Mouse (Mus musculus) C2C12 (cell line): ENCODE measurements around the gene Ppme1. TPM values are rescaled to one million over a fixed set of nuclear protein-coding genes. Genes with fewer than 3 reads are reported as not detected.

ENCODE experiments used
- H3K27me3 ChIP-seq: one replicate; pipeline ENCODE4 v1.6.1; 2011; ENCODE audit not compliant: control insufficient read depth, insufficient read depth, insufficient read length
- H3K36me3 ChIP-seq: one replicate; pipeline ENCODE4 v1.6.1; 2011; ENCODE audit not compliant: control insufficient read depth, insufficient read depth
- H3K4me3 ChIP-seq: one replicate; pipeline ENCODE4 v1.5.1; 2011; ENCODE audit warnings: mild to moderate bottlenecking, control low read depth; ENCODE audit not compliant: poor library complexity, insufficient read depth, severe bottlenecking
- H3K79me2 ChIP-seq: one replicate; pipeline ENCODE4 v1.6.1; 2011; ENCODE audit not compliant: control insufficient read depth, insufficient read depth
- H3K79me3 ChIP-seq: one replicate; pipeline ENCODE4 v1.6.1; 2011; ENCODE audit warnings: low read depth, control low read depth
- H3ac ChIP-seq: one replicate; pipeline ENCODE3; 2011; ENCODE audit warnings: low read depth; ENCODE audit not compliant: control insufficient read depth, insufficient read length
- CEBPB ChIP-seq: IDR thresholded peaks from one replicate; pipeline ENCODE4 v1.6.1; 2011; ENCODE audit warnings: low read depth, mild to moderate bottlenecking, control low read depth, moderate library complexity
- CTCF ChIP-seq: IDR thresholded peaks from one replicate; pipeline ENCODE4 v1.5.1; 2011; ENCODE audit not compliant: control insufficient read depth, insufficient read depth, insufficient read length
- FOSL1 ChIP-seq: IDR thresholded peaks from one replicate; pipeline ENCODE4 v1.8.0; 2011; ENCODE audit warnings: mild to moderate bottlenecking, low read length; ENCODE audit not compliant: poor library complexity, insufficient read depth, severe bottlenecking
- MAX ChIP-seq: IDR thresholded peaks from one replicate; pipeline ENCODE4 v1.6.1; 2011; ENCODE audit warnings: mild to moderate bottlenecking, control low read depth
- MYOD1 ChIP-seq: IDR thresholded peaks from one replicate; pipeline ENCODE4 v1.6.1; 2011; ENCODE audit warnings: low read depth; ENCODE audit not compliant: control insufficient read depth, insufficient read length
- MYOG ChIP-seq: IDR thresholded peaks from one replicate; pipeline ENCODE4 v1.6.1; 2011; ENCODE audit not compliant: control insufficient read depth, insufficient read length; ENCODE audit errors: extremely low read depth
- USF1 ChIP-seq: IDR thresholded peaks from one replicate; pipeline ENCODE4 v1.6.1; 2011; ENCODE audit warnings: low read depth, mild to moderate bottlenecking, control low read depth, moderate library complexity
- polyA plus RNA-seq: library from polyadenylated mRNA; unstranded; fragments of >200 nt; fragmentation: generic; extraction: Trizol; gene quantifications from one replicate; pipeline ENCODE4 v1.2.1, GENCODE M21; 2012; ENCODE audit warnings: missing spikeins

Gene Ppme1
- polyA plus RNA-seq, 1 experiment, result 44.2 TPM

DNA sequence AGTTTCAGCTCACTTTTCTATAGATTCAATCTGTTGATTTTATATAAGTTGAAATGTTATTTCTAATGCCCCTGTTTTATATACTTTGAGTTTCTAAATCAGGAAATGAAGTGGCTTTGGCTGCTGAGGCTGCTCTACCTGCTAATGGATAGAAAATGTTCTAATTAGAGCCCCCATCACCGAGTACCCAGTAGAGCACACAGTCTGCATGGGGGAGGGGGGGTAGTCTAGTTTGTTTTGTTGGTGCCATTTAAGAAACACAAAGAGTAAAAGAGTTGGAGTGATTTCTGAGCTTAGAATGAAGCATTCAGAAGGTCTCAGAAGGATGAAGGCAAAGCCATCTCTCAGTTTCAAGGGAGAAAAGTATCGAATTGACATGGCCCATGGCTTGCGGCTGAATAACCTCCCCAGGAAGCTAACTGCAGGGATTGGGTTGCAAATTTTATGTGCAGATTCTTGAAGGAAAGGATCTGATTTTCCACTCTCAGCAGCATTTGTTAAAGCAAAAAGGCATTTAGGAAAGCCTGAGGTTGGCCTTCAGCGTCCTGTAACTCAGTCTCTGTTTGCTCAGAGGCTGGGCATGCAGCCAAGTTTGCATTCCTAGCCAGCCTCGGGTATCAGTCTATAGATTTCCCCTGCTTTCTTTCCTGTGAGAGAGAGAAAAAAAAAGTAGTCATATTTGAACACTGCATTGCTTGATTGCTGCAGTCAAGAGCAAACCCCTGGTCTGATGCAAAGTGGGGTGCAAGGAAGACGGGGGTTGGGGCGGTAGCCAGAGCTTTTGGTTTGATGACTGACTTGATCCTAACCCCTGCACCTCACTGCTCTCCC lies 84.1 kb downstream of the Ppme1 start:
- H3K27me3 ChIP-seq, result no peaks in the 10 kb centered on the region
- no peak overlapping the region for H3ac ChIP-seq
- H3K4me3 ChIP-seq, result no peak overlapping the region
- H3K36me3 ChIP-seq, result peaks cover 3% of the 10 kb centered on the region
- no peaks in the 10 kb centered on the region for H3K79me3 ChIP-seq
- TF ChIP-seq USF1 (no peak), MAX (no peak), MYOG (no peak), FOSL1 (no peak), CEBPB (no peak), MYOD1 (no peak), CTCF (no peak)
- H3K79me2 ChIP-seq, result no peaks in the 10 kb centered on the region

DNA sequence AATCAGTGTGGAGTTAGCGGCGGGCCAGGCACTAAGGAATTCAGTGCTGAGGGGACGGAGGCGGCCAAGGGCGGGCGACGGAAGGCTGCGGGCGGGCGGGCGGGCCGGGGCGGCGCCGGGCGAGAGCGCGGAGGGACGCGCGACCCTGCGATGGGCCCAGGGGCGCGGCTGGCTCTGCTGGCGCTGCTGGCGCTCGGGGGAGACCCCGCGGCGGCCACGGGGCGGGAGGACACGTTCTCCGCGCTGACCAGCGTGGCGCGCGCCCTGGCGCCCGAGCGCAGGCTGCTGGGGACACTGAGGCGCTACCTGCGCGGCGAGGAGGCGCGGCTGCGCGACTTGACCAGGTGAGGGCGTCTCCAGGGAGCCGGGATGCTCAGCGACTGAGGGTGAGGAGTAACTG lies 86.7 kb downstream of the Ppme1 start, which contains the start of gene P4ha3:
Gene P4ha3 (plus strand): TSS at position 138 of the 400 bp plus-strand sequence.
- H3K27me3 ChIP-seq, result no peaks in the 10 kb centered on the region
- TF ChIP-seq CTCF, result peak; percentile 16
- TF ChIP-seq MYOG, result no peak

DNA sequence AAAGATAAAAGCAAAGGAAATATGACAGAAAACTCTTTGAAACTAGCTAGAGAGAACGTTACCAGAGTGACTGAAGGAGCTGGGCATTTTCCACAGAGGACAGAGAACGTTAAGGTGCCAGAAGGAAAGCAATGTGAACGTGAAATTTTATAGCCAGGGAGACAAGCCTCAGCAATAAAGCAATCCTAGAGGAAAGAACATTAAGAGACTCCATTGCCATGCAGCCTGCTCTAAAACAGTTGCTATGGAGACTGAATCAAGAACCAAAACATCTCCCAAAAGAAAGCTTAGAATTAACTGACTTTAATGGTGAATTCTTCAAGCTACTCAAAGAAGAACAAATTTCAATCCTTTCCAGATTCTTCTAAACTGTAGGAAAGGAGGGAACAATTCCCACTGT lies 88.8 kb downstream of the Ppme1 start:
- H3ac ChIP-seq, result no peak overlapping the region
- H3K4me3 ChIP-seq, result no peak overlapping the region
- H3K36me3 ChIP-seq, result no peaks in the 10 kb centered on the region
- no peaks in the 10 kb centered on the region for H3K79me2 ChIP-seq
- no peaks in the 10 kb centered on the region for H3K79me3 ChIP-seq
- no peaks in the 10 kb centered on the region for H3K27me3 ChIP-seq
- TF ChIP-seq CEBPB, result no peak
- TF ChIP-seq MYOG, result no peak
- no peak for TF ChIP-seq CTCF
- no peak for TF ChIP-seq MAX
- no peak for TF ChIP-seq MYOD1
- no peak for TF ChIP-seq USF1
- no peak for TF ChIP-seq FOSL1

More for the DNA sequence above, 86.7 kb downstream of the Ppme1 start, which contains the start of gene P4ha3:
- Histone ChIP-seq H3K4me3 (peak within 1 kb of the TSS; percentile 28), H3K79me3 (no peaks in the 10 kb centered on the region), H3ac (peak within 1 kb of the TSS; percentile 88), H3K79me2 (no peaks in the 10 kb centered on the region), H3K36me3 (no peaks in the 10 kb centered on the region)

DNA sequence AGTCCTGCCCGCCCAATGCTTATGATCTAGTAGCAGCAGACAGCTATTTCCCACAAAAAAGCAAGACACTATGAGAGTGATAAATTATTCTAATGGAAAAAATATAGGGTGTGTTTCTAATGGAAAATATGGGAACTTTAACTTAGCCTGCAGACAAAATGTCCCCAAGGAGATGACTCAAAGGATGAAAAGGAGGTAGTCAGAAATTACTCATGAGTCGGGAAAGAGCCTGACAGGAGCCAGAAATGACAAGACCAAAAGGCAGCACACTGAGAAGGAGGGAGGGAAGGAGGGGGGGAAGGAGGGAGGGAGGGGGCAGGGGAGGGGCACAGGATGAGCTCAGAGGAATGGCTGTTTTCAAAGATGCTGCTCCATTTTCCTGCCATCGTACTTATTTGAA lies 90.5 kb downstream of the Ppme1 start:
- Histone ChIP-seq H3K36me3 (no peaks in the 10 kb centered on the region), H3K4me3 (no peak overlapping the region), H3K79me2 (no peaks in the 10 kb centered on the region), H3K27me3 (no peaks in the 10 kb centered on the region), H3K79me3 (no peaks in the 10 kb centered on the region), H3ac (no peak overlapping the region)
- TF ChIP-seq CEBPB (no peak), MYOD1 (no peak), CTCF (no peak), MYOG (no peak), USF1 (no peak), FOSL1 (peak; percentile 52)

DNA sequence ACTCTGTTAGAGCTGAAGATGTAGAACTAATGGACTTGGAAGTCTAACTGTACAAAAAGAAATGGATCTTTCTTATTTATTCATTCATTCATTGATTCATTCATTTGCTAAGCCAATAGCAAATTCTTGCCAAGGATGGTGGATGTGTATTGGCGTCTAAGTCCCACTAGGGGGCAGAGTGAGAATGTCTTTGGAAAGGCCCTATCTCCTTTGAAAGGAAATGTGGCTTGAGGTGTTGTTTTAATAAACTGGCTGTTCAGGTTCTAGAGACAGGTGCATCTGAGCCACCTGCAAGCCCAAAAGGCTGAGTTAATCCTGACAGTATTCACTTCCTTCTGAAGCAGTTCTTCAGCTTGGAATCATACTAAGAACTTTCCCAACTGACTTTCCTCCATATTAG lies 92.3 kb downstream of the Ppme1 start:
- H3K36me3 ChIP-seq, result no peaks in the 10 kb centered on the region
- TF ChIP-seq MYOD1, result no peak
- no peak for TF ChIP-seq USF1
- TF ChIP-seq MYOG, result no peak
- no peak for TF ChIP-seq MAX
- TF ChIP-seq CEBPB, result no peak
- TF ChIP-seq FOSL1, result no peak
- no peak for TF ChIP-seq CTCF
- H3K79me2 ChIP-seq, result no peaks in the 10 kb centered on the region
- H3ac ChIP-seq, result no peak overlapping the region
- H3K79me3 ChIP-seq, result no peaks in the 10 kb centered on the region
- H3K4me3 ChIP-seq, result no peak overlapping the region
- H3K27me3 ChIP-seq, result no peaks in the 10 kb centered on the region

Other genes with a start within 250 kb of the Ppme1 start
- 5.6 TPM for gene Lipt2, start 213.0 kb downstream of the Ppme1 start, polyA plus RNA-seq
- gene Kcne3, start 195.8 kb downstream of the Ppme1 start, polyA plus RNA-seq, result not detected
- gene Pgm2l1, start 144.9 kb downstream of the Ppme1 start, polyA plus RNA-seq, result 0.90 TPM
- gene P4ha3, start 86.8 kb downstream of the Ppme1 start, polyA plus RNA-seq, result 12.2 TPM
- gene C2cd3, start 74 bp downstream of the Ppme1 start, polyA plus RNA-seq, result 7.8 TPM
- gene Ucp3, start 100.7 kb upstream of the Ppme1 start, polyA plus RNA-seq, result not detected
- gene Ucp2, start 121.0 kb upstream of the Ppme1 start, polyA plus RNA-seq, result 92.5 TPM
- gene Dnajb13, start 142.7 kb upstream of the Ppme1 start, polyA plus RNA-seq, result 0.07 TPM
- gene Coa4, start 164.8 kb upstream of the Ppme1 start, polyA plus RNA-seq, result 8.4 TPM
- 37.5 TPM for gene Rab6a, start 235.1 kb upstream of the Ppme1 start, polyA plus RNA-seq
- gene Mrpl48, start 236.0 kb upstream of the Ppme1 start, polyA plus RNA-seq, result 30.7 TPM